Mouse (Mus musculus) activated CD4-positive, CD25-positive, alpha-beta regulatory T cell, adult 4 months (primary cell): ENCODE data around the gene Scamp5. TPM values are rescaled to one million over a fixed set of nuclear protein-coding genes. Genes with fewer than 3 reads are reported as not detected.

Experiments
- ATAC-seq: one replicate; pipeline ENCODE4 v1.8.0; 2017
- polyA plus RNA-seq, 2 experiments: library from polyadenylated mRNA; unstranded; fragments of 100-300 nt; shearing (Covaris generic); gene quantifications; one replicate each; pipeline ENCODE4 v1.2.1; 2017

Scamp5 gene
- under 1 TPM in 1 of 2 experiments, not detected in 1; 0.50 TPM for polyA plus RNA-seq

GRCm38 (mm10) chr9:57467896-57468549, at the start of gene Scamp5:
Gene Scamp5 (minus strand): TSS chr9:57468060.
- ATAC-seq = peak; percentile 36

- ATAC-seq = peak; percentile 30
Measured at GRCm38 (mm10) chr9:57517113-57517512, 49.3 kb upstream of the Scamp5 start.

DNA sequence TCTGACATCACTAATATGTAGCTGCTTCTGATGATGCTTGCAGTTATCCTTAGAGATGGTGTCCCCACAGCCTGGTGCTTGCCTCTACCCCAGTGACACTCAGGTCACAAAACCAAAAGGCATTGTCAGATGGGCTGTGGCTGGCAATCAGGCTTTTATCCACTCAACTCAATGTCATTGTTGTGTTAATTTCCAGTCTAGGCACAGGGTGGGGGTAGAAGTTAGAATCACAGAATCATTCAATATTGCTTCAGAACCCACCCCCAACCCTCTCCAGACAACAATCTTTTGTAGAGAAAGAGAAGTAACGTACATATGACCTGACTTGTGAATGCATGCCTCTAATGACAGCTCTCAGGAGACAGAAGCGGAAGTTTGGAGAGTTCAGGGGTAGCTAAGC, 42.7 kb upstream of the Scamp5 start:
- no peak for ATAC-seq

GRCm38 (mm10) chr9:57505700-57506099, 37.8 kb upstream of the Scamp5 start:
- ATAC-seq = no peak

- no peak for ATAC-seq
Measured at GRCm38 (mm10) chr9:57504891-57505290, 37.0 kb upstream of the Scamp5 start.

DNA sequence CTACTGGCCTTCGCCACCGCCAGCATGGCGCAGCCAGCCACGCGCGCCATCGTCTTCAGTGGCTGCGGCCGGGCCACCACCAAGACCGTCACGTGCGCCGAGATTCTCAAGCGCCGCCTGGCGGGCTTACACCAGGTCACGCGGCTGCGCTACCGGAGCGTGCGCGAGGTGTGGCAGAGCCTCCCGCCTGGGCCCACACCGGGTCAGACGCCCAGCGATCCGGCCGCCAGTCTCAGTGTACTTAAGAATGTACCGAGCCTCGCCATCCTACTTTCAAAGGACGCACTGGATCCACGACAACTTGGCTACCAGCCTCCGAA, 36.5 kb upstream of the Scamp5 start:
- no peak for ATAC-seq

- ATAC-seq = no peak
Measured at GRCm38 (mm10) chr9:57503622-57504380, 35.9 kb upstream of the Scamp5 start, which contains the start of gene Rpp25. Gene Rpp25 (plus strand): TSS chr9:57504026.

DNA sequence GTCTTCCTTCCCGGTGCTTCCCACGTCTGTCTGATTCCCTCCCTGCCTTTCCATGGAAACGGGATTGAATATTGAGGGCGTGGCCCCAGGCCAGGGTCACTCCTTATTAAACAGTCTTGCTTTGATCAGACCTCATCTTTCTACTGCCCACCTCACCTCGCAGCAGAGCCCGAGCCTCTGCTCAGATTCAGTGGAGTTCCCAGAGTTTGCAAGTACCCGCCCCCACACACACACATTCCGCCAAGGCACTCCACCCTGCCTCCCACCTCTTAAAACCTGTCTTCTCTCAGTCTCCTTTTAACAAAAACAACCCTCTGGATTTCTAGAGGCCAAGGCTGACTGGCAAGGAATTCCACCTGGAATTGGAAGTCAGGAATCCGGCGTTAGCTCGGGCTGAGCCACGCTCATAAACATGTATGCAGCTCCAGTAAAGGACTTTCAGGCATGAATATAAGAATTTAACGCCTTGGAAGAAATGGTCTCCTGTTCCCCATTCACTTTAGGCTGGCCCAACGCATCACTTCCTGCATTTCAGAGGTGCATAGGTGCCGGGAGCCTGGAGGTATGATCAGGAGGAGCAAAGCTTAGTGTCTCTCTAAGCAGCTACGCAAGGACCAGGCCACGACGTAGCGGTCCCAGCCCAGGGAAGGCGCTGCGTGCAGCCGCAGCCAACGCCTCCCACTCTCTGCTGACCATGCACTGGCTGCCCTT, 35.2 kb upstream of the Scamp5 start:
- no peak for ATAC-seq

DNA sequence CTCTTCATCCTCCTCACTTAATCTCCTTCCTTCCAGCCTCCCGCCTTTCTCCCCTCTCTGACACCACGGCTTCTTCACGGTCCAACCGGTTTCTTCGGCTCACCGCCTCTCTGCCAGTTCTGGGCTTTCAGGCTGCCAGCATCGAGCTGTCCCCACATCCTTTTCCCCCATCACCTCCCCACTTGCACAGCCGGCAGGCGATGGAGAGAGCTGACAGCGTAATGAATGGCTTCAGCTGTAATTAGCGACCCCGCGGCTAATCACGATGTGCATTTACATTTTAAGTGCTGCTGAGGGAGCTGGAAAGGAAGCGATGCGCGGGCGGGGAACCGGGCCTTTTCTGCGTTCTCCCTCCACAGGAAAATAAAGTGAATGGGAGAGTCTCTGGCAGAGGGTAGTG, 34.0 kb upstream of the Scamp5 start:
- ATAC-seq = no peak

- no peak for ATAC-seq
Measured at GRCm38 (mm10) chr9:57501452-57501851, 33.6 kb upstream of the Scamp5 start.

GRCm38 (mm10) chr9:57498536-57498935, 30.7 kb upstream of the Scamp5 start:
- ATAC-seq = no peak

DNA sequence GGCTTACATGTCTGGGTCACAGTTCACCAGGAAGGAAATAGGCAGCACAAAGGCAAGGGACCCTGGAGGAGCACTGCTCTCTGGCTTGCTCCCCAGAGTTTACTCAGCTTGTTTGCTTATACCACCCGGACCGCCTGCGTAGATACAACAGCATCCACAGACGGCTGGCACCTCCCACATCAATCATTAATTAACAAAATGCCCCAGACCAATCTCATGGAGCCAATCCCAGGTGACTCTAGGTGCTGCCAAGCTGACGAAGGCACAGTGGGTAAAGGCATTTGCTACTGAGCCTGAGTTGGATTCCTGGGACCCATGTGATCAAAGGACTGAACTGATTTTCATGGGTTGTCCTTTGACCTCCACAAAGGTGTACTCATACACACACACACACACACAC, 29.4 kb upstream of the Scamp5 start:
- no peak for ATAC-seq

GRCm38 (mm10) chr9:57494970-57495369, 27.1 kb upstream of the Scamp5 start:
- ATAC-seq = no peak

GRCm38 (mm10) chr9:57493532-57493931, 25.7 kb upstream of the Scamp5 start:
- ATAC-seq = no peak

GRCm38 (mm10) chr9:57487807-57488206, 19.9 kb upstream of the Scamp5 start:
- ATAC-seq = no peak

- ATAC-seq = no peak
Measured at GRCm38 (mm10) chr9:57485774-57486173, 17.9 kb upstream of the Scamp5 start.

- no peak for ATAC-seq
Measured at GRCm38 (mm10) chr9:57468914-57469313, 1.1 kb upstream of the Scamp5 start.

DNA sequence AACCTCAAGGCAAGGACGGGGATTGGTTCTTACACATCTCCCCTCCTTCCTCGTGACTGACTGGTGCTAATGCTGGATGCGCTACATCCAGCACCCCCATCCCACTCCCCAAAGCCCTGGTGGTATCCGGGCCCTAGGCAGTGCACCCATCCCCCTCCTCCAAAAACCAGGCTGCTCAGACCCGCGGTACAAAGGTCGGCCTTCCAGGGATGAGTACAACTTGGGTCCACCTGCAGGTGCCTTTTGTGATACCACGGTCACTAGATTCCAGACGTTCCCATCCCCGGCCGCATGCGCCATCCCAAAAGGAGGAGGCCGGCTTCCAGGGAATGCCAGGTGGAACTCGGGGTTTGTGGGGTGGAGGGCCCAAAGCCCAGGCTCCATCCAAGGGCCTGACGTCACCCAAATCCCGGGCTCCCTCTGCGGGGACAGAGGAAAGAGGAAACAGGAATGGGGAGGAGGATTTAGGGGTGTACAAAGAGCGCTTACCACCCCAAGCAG, 539 bp downstream of the Scamp5 start:
- ATAC-seq = no peak

GRCm38 (mm10) chr9:57466101-57466500, 1.8 kb downstream of the Scamp5 start:
- no peak for ATAC-seq

- no peak for ATAC-seq
Measured at GRCm38 (mm10) chr9:57462866-57463265, 5.0 kb downstream of the Scamp5 start.

DNA sequence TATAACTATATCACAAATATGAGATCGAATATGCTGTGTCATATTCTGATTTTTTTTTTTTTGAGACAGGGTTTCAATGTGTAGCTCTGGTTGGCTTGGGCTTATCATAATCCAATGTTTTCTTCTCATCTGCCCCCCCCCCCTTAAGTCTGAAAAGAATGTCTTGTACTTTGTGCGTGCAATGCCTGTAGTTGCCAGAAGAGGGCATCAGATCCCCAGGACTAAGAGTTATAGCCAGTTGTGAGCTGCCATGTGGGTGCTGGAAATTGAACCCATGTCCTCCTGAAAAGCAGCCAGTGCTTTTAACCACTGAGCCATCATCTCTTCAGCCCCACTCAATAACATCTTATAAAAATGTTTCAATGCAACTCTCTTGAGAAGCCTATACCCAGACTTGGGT, 8.2 kb downstream of the Scamp5 start:
- ATAC-seq = no peak

GRCm38 (mm10) chr9:57453516-57453915, 14.3 kb downstream of the Scamp5 start:
- no peak for ATAC-seq
